Mouse (Mus musculus) liver, embryonic 14.5 days (tissue): ENCODE measurements at regions not wholly inside any gene's neighbourhood (a gene's known extent, or its start where the extent isn't known, plus 50 kb on each side); places are given as distances from the start of the nearest gene placed in this dataset.

ENCODE experiments used
- CTCF ChIP-seq: IDR thresholded peaks from 2 replicates; pipeline ENCODE4 v1.5.1; 2016; ENCODE audit warnings: antibody characterized with exemption, low read depth, control low read depth
- EP300 ChIP-seq: IDR thresholded peaks from 2 replicates; pipeline ENCODE4 v1.6.1; 2016; ENCODE audit warnings: antibody characterized with exemption, low read depth

- TF ChIP-seq CTCF (no peak), EP300 (no peak)
These were observed 453.2 kb downstream of the Ebf1 start for GRCm38 (mm10) chr11:45070280-45070679.
